Mouse (Mus musculus) right cerebral cortex, postnatal 25 days (tissue): ENCODE results near the gene Ccr9.
"Not testable (repeated sequence)": the region's sequence is repeated elsewhere in the genome, so short reads cannot be mapped to it uniquely, and the experiment has no call there.

Experiments used
- DNase-seq: peaks from one replicate; pipeline ENCODE4 v3.0.0; 2022

Ccr9 gene

DNA sequence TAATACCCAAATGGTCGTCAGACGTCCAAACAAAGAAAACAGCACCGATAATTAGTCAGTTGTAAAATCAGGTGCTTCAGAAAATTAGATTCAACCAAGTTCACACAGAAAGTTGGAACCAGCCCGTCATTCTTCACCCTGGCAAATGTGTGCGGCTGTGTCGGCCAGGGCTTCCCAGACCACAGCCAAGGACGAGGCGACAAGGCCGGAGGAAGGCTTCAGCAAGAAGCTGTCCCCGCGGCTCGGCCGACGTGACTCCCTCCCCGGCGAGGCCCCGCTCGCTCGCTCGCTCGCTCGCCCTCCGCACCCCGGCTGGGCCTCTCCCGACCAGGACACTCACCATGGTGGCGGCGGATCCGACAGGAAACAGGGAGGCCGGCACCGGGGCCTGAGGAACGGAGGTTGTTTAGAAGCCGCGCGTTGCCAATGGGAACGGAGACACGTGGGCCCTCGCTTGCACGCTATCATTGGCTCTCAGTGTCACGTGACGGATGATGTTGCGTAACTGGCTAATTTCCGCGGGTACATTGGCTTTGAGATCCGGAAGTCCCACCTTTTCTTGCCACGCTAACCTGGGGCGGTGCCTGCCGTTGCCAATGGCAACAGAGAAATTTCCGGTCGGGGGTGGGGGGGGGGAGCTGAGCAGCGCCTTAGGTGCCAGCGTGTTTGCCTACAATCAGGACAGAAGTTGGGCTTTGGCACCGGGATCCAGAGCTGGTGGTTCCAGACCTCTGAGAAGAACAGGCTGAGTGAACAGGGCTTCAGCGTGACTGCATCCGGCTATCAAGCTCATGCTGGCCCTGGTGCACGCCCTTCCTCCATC lies 39.2 kb downstream of the Ccr9 start, which contains the start of gene Lztfl1:
Lztfl1 (minus strand) TSS at position 512 of the 823 bp plus-strand sequence.
- DNase-seq = peak; percentile 94

DNA sequence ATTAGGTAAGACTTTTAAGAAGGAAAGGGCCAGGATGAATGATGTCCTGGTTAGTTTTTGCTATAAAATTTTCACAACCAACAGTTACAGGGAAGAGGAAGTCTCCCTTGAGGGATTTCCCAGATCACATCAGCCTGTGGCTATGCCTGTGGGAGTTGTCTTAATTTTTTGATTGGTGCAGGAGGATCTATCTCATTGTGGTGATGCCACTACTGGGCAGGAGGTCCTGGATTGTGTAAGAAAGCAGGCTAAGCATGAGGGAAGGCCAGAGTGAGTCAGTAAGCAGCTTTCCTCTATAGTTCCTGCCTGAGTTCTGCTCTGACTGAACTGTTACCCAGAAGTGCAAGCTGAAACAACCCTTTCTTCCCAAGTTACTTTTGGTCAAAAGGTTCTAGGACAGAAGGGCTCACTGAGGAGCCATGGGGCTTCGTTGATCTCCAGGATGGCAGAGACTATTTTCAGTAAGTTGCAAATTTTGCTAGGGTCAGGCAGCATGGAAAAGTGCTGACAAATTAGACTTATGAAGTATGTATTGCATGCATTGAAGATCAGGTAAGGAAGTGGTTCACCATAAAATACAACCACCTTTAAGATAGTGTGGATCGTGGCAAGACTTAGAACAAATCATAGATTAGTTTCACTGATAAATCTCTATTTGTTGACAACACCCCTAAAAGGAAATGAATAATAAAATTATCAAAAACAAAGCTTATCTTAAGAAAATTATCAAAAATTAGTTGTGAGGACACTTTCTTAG lies 44.7 kb downstream of the Ccr9 start:
- no peak for DNase-seq

DNA sequence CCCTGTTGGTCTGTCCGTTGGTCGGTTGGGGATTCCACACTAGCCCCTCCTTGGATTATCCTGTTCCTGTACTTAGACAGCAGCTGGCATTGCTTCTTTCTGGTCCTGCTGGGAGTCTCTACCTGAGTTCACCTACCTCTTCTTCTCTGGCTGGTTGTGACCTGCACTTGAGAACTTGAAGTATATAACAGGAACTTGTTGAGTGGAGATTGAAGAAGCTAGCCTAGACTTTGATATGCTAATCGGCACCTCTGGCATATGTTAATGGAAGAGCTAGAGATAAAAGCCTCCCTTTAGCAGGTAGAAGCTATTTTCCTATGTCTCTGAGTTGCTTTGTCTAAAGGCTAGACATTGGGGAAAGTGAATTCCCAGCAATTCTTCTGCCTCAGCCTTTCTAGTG lies 53.0 kb downstream of the Ccr9 start:
- no peak for DNase-seq

DNA sequence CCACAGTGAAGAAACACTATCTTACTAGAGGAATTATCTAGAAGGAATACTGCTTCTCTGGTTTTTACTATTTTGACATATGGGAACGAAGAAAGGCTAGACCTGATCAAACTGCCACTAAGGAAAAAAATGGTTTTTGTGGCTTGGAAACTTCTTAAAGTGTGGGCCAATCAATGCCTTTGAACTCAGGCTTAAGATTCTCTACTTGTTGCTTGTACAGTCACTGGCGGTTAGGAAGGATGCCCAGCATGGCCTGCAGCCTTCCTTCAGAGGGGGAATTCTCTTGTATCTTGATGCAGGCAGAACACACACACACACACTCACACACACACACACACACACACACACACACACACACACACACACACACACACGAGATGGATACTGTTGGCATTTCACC lies 55.9 kb downstream of the Ccr9 start:
- no peak for DNase-seq

DNA sequence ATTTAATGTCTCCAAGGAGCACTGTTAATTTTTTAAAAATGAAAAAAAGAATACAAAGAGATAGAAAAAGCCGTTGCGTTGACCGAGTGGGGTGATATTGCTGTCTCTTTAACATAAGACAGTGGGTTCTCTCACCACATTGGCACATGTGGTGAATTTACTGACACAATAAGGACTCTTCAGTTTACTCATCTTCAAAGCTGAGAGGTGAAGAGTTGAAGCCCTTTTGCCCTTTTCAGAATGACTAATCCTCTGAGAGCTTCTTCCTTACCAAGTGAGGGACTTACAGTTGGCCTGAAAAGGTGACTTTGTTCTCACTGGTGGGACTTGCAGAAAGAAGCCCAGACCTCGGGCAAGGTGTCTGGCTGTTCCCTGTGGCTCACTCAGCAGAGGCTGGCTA lies 62.6 kb downstream of the Ccr9 start:
- DNase-seq = no peak

DNA sequence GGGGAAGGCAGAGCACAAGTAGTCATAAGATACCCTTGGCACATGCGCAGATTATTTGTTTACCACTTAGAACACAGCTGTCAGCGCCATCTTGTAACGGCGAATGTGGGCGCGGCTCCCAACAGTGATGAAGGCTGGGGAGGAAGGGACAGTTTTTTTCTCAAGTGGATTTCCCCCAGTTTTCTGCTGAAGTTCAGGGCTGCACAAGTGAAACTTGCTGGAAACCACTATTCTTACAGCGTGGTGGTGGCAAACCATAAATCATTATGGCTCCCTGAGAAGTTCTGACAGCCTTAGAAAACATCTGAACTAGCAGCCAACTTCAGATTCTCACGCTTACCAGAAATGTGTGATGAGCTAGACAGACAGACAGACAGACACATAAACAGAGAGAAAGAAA lies 71.4 kb downstream of the Ccr9 start:
- not testable (repeated sequence) for DNase-seq

DNA sequence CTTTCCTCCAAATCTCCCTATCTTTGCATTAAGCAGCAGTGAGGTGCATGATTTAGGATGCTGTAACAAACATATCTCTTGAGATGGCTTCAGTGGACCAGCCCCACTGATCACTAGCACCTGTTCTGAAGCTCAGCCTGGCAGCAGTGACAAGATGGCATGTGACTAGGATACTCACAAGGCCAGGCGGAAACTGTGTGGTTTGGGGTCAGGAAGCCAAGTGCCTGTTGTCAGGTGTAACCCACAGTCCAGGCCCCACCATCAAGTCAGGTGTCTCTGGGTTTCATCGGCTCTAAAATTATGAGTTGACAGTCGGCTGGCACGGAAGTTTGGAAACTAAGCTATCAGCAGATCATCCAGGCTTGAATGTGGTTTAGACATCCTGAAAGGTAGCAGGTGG lies 76.1 kb downstream of the Ccr9 start:
- DNase-seq = no peak

DNA sequence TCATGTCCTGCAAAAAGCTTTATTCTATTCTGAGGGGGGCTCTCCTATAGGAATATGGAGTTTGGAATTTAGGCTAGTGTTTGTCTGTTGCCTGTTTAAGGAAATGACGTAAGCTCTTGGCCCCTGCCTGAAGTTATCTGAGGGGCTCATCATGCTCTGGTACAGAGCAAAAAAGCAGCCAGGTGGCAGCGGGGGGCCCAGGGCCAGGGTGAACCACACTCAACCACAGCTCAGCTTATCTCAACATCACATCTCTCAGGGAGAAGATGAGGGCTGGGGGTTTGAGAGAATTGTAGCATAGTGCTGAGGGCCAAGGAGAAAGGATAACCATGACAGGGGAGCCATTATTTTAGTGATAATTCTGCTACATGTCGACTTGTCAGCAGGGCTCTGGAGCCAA lies 78.5 kb downstream of the Ccr9 start:
- no peak for DNase-seq

DNA sequence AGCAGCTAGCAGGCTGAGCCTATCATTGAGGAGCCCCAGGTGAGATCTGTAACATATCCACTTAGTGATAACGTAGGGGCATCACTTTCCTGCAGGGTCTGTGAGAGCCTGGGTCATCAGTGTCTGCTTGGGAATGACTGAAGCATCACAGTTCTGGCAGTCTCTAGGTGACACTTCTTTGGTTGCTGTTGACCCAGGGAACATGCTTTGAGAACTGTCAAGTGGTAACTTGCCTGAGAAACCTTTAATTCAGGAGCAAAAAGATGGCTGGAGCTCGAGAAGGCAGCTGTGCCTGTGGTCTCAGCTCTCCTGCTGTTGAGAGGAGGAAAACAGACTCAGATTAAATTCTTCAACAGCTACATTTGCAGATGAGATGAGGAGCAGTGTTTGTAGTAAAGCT lies 79.1 kb downstream of the Ccr9 start:
- DNase-seq = no peak

DNA sequence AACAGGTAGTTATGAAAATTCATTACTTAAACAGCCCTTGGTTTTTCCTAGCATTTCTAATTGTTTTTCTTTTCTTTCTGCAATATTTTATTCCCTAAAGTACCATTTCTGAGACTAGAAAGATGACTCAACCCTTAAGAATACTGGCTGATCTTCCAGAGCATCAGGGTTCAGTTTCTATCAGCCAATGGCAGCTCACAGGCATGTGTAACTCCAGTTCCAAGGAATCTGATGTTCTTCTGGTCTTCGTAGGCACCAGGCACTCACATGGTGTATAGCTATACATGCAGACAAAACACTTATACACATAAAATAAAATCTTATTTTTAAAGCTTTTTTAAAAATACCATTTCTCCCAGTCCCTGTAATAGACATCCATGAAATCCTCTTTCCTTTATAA lies 79.9 kb downstream of the Ccr9 start:
- no peak for DNase-seq

DNA sequence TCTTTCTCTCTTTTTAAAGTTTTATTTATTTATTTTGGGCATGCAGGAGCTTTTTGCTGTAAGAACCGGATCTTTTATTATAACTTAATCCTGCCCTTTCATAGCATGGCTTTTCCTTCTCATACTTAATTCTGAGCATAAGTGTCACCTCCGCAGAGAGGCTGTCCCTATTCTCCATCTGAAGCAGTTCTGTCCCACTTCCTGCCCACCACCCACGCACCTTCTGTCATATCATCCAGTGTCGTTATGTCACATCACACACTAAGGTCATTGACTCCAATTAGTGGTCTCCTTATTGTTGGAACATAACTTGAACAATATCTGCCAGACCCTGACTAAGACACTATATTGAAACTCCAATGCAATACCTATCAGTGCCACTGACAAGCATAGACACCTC lies 80.4 kb downstream of the Ccr9 start:
- no peak for DNase-seq

DNA sequence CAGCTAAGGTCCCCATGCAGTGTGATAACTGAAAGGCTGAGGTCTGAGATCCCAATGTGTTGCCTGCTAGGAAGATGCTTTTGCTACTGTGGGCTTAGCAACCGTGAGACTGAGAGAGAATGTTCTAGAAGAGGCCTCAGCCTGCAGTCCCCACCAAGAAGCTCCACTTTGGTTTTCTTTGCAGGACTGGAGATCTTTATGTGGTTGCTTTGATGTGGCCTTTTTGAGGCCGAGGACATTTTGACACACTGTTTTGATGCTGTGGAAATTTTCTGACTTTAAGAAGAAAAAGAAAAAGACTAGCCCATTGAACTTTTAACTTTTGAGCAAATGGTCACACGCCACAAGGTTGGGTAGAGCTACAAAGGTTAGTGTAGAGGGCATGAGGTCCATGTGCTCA lies 82.6 kb downstream of the Ccr9 start:
- DNase-seq = no peak

DNA sequence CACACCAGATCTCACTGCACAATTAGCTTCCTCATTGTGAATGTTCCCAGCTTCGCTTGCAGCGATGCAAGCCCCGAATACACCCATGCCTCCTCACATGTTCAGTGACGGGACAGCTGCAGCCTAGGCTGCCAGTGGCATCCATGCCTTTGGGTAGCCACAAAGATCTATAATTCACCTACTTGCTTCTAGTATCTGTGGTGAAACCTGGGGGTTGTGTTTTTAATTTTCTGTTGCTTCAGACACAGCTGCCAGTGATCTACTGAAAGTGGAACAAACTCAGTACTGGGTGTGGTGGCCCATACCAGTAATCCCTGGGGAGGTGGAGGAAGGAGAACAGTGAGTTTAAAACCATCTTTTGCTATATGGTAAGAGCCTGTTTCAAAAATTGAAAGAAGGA lies 84.6 kb downstream of the Ccr9 start:
- DNase-seq = no peak

DNA sequence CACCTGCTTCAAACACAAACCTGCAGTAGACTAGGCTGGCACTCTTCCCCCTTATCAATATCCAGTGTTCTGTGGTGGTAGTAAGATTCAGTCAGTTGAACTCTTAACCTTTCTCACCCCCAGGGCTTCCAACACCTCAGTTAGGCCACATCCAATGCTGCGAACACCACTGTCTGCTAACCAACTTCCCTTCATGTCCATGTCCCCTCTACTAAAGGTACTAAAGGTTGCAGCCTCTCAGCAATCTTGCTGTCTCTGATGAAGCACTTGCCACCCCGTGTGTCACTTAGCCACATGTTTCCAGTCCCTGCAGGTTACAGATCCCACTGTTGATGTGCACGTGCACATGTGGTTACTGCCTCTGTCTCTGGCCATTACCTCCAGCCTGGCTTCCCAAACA lies 85.5 kb downstream of the Ccr9 start:
- DNase-seq = no peak

DNA sequence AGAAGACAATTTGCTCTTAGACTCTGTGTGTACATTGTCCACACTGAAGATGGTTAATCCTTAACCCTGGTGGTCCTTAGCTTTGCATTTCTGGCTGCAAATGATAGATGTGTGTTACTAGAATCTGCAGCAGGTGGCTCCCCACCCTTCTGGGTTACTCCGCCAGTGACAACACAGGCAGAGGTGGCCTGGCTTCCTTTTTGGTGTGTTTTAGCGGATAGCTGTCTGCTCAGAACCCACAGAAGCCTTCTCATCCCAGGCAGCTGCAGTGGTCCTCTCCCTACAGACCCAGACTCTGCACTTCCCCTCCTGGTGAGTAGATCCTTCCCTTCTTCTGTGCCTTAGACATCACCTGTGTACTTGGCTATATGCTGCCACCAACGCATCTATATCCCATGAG lies 88.8 kb downstream of the Ccr9 start:
- no peak for DNase-seq

DNA sequence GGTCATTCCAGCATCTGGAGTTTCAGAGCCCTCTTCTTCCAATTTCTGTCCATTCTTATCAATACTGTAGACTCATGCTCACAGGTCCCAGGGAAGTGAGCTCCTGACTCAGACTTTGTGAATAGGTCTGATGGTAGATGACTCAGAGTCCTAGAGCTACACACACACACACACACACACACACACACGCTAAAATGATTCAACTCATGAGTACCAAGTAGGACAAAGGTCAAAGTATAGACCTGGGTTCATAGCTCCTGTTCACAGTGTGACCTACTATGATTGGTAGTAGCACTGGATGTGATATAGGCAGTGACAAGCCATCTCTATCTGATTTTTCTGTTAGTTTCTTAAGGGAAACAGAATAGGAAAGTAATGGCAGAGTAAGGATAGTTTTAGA lies 90.2 kb downstream of the Ccr9 start:
- DNase-seq = no peak

DNA sequence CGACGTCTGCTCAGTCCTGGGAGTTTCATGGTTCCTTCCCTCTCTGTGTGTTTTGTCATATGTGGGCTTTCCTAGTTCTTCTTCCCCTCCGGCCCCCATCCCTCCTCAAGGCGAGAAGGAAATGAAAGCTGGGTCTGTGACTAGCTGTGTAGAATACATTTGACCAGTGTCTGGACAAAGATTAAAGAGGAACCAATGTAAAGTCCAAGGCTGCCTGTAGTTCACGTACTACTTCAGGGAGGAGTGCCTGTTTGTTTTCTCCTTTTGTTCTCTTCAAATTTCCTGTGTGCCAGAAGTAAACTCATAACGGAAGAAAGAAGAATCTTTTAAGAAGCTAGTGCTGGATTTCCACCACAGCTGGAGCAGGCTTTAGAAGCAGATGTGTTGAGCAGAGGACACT lies 91.3 kb downstream of the Ccr9 start:
- DNase-seq = no peak

DNA sequence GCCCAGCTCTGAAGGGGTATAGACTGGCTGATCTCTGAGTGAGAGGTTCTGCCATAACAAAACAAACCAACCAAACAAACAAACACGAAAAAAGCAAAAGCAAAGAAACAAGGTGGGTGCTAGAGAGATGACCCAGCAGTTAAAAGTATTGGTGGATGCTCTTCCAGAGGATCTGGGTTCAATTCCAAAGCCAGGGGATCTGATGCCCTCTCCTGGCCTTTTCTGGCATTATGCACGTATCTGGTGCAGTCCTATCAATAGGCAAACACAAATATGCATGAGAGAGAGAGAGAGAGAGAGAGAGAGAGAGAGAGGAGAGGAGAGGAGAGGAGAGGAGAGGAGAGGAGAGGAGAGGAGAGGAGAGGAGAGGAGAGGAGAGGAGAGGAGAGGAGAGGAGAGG lies 95.1 kb downstream of the Ccr9 start:
- not testable (repeated sequence) for DNase-seq

DNA sequence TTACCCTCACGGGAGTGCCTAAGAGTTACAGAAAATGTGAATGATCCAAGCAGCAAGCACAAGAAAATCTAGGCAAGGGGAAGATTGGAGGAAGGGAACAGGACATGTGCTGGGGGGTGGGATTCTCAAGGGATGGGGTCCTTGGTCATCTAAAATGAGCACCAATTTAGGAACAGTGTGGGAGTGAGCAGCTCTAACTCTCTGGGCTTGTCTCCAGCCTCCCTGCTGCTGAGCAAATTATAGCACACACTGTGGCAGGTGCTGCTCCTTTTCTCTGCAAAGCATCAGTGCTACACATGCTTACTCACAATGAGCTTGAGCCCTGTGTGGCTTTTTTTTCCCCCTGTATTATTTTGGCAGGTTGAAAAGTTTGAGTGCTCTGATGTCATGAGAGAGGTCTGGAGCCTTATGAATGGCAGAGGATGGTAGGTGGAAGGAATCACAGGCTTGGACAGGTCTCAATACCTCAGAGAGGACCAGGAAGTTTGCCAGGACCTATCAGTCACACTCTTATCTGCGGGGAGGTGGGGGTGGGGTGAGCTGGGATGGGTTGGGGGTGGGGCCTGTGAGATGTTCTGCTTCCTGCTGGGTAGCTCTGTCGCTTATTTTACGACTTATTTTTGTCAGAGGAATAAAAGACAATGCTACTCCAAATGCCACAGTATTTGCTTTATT lies 110.8 kb downstream of the Ccr9 start:
- DNase-seq = peak; percentile 15

DNA sequence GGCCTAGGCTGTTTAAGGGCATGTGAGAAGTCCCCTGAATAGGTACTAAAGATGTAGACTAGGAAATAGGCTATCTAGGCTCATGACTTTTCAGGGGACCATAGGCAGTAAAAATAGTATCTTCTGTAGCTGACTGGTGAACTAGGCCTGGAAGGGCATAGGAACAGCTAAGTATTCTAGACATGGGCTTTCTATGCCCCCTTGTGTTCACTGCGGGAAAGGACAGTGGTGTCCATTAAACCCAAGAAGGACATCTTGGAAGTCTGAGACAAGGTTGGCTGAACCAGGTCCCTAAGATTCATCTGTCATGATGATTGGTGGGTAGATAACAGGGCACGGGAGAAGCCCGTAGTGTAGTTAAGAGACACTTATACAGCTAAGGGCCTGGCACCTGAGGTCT lies 117.9 kb downstream of the Ccr9 start:
- peak; percentile 19 for DNase-seq

DNA sequence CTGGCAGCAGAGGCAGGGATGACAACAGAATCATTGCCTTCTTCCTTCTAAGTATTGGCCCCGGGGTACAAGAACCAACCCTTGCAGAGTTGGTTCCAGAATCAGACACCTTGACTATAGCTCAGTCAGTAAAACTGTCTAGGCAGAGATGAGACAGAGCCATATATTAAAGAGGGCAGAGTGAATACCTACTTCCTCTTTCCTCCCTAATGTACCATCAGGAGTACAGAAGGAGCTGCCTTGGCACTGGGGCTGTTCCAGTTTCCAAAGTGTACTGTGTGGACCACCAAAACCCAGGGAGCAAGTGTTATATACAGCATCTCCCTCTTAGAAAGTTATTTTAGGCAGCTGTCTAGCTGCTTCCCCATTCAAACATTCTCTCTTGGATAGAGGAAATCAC lies 123.3 kb downstream of the Ccr9 start:
- DNase-seq = no peak

DNA sequence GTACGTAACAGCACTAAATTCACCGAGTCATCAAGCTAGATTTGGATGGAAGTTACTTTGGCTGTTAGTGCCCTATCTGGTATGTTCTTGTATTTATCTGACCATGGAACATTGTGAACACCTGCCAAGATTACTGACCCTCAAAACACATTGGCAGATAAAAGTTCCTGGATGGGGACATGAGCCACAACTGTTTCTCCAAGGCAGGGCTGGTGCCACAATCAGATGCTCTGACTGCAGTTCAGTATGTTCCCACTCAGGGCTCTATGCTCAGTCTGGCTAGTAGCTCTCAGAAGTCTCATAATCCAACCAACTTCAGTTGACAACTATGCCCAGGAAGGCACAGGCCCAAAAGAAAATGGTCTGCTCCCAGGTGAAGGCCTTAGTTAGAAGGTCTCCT lies 124.2 kb downstream of the Ccr9 start:
- no peak for DNase-seq

DNA sequence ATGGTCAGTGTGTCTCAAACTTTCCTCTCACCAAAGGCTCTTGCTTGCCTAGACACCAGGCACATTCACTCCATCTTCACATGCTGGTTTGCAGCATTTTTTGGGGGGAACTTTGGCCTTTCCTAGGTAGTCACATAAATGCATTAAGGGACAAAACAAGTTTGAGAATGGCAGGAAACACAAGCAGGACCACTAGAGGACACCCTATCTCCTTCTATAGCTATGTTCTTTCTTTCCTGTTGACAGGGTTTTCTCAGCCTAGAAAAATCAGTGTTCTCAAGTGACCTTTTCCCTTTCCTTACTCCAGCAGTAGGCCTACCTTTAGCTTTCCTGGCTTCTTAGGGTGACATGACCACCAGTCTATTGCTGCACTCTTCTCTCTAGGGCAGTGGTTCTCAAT lies 124.7 kb downstream of the Ccr9 start:
- DNase-seq = no peak

DNA sequence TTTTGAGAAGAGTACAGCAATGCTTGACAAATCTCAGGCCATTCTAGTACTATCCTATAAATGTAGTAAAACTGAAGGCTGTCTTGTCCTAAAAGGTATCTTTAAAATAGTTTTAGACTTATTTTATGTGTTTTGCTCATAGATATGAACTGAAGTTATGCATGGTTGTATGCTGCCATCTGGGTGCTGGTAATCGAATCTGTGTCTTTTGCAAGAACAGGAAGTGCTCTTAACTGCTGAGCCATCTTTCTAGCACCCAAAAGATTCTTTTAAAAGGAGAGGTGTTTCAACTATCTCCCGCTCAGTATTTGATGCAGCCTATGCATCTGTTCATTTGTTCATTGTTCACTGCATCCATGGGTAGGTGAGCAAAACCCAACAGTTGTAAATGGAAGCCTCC lies 127.0 kb downstream of the Ccr9 start:
- no peak for DNase-seq
